Mouse (Mus musculus): ENCODE results near the gene Grik5.
A peak's percentile ranks its signal among the peaks of the same experiment; 100 is the strongest.

Gene Grik5

GRCm38 (mm10) chr7:25030032-25030753 is 42.0 kb downstream of the Grik5 start:
- DNase-seq (ENCODE audit: low spot score): peak; percentile 48

GRCm38 (mm10) chr7:25026452-25026851 is 45.7 kb downstream of the Grik5 start:
- no peak for DNase-seq (ENCODE audit: low spot score)

- DNase-seq (ENCODE audit: low spot score): no peak
Measured at GRCm38 (mm10) chr7:25025855-25026439, 46.2 kb downstream of the Grik5 start.

GRCm38 (mm10) chr7:25011592-25011991 is 60.6 kb downstream of the Grik5 start:
- no peak for DNase-seq (ENCODE audit: low spot score)

- DNase-seq (ENCODE audit: low spot score): no peak
Measured at GRCm38 (mm10) chr7:25010090-25010913, 61.8 kb downstream of the Grik5 start.

- DNase-seq (ENCODE audit: low spot score): no peak
Measured at GRCm38 (mm10) chr7:25009099-25009700, 62.9 kb downstream of the Grik5 start.

- peak; percentile 15 for DNase-seq (ENCODE audit: low spot score)
Measured at GRCm38 (mm10) chr7:25008635-25009034, 63.5 kb downstream of the Grik5 start.

- DNase-seq (ENCODE audit: low spot score): no peak
Measured at GRCm38 (mm10) chr7:25007609-25008374, 64.4 kb downstream of the Grik5 start.

GRCm38 (mm10) chr7:25006586-25007364 is 65.4 kb downstream of the Grik5 start:
- no peak for DNase-seq (ENCODE audit: low spot score)

GRCm38 (mm10) chr7:25006171-25006570 is 66.0 kb downstream of the Grik5 start:
- no peak for DNase-seq (ENCODE audit: low spot score)

- DNase-seq (ENCODE audit: low spot score): no peak
Measured at GRCm38 (mm10) chr7:25005421-25006065, 66.6 kb downstream of the Grik5 start, which contains the start of gene Atp1a3. Gene Atp1a3, minus strand, starts transcription at chr7:25005958.

- DNase-seq (ENCODE audit: low spot score): no peak
Measured at GRCm38 (mm10) chr7:25004806-25005205, 67.3 kb downstream of the Grik5 start.

GRCm38 (mm10) chr7:25003820-25004388 is 68.2 kb downstream of the Grik5 start:
- DNase-seq (ENCODE audit: low spot score): no peak

GRCm38 (mm10) chr7:25003291-25003690 is 68.9 kb downstream of the Grik5 start:
- no peak for DNase-seq (ENCODE audit: low spot score)

GRCm38 (mm10) chr7:25000711-25001110 is 71.4 kb downstream of the Grik5 start:
- no peak for DNase-seq (ENCODE audit: low spot score)

- DNase-seq (ENCODE audit: low spot score): no peak
Measured at GRCm38 (mm10) chr7:25000211-25000610, 71.9 kb downstream of the Grik5 start.

GRCm38 (mm10) chr7:24993081-24993480 is 79.1 kb downstream of the Grik5 start:
- DNase-seq (ENCODE audit: low spot score): no peak

- no peak for DNase-seq (ENCODE audit: low spot score)
Measured at GRCm38 (mm10) chr7:24990478-24990877, 81.7 kb downstream of the Grik5 start.

- no peak for DNase-seq (ENCODE audit: low spot score)
Measured at GRCm38 (mm10) chr7:24987941-24988340, 84.2 kb downstream of the Grik5 start.

GRCm38 (mm10) chr7:24985799-24986198 is 86.3 kb downstream of the Grik5 start:
- DNase-seq (ENCODE audit: low spot score): no peak

Data from ovary, postnatal 10 days (tissue).